Mouse (Mus musculus) right cerebral cortex, postnatal 14 days (tissue): Measurements from ENCODE around the gene Tom1.

ENCODE experiments used
- DNase-seq: peaks from one replicate; pipeline ENCODE4 v3.0.0; 2022

Gene Tom1

GRCm38 (mm10) chr8:75033511-75034243 is at the start of gene Tom1:
Gene Tom1, plus strand, starts transcription at chr8:75033705.
- DNase-seq, result peak; percentile 97

DNA sequence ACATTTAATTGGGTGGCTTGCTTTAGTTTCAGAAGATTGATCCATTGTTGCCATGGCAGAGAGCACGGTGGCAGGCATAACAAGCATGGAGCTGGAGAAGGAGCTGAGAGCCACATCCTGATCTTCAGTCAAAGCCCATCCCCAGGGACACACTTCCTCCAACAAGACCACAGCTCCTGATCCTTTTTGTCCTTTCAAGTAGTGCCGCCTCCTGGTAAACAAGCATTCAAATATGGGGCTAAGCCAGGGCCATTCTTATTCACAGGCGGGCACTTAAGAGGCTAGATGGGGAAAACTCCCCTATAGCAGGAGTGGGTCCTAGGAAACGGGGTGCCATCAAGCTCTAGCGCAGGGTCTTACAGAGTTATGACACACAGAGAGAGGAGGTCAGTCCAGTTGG is 46.1 kb upstream of the Tom1 start:
- no peak for DNase-seq

DNA sequence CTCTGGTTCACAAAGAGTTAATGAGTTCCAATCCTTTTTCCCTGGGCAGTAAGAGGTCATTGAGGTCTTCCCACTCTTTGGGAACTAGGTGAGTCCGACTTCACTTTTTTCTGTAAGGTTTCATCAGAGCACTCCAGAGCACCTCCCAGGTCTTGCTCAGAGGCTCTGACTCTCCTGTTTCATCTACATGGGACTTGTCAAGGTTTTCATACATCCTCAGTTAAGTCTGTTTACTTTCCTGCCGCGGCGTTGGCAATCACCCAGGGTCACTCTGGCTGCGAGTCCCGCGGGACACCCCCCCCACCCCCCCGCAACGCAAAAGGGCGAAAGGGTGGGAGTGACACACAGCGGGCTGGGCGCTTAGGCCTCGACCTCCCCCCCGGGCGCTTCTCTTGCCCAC is 43.5 kb upstream of the Tom1 start:
- no peak for DNase-seq

- DNase-seq, result no peak
These were observed 40.4 kb upstream of the Tom1 start, which contains the start of gene Hmgxb4 for GRCm38 (mm10) chr8:74993081-74993474. Gene Hmgxb4, plus strand, starts transcription at chr8:74993356.

DNA sequence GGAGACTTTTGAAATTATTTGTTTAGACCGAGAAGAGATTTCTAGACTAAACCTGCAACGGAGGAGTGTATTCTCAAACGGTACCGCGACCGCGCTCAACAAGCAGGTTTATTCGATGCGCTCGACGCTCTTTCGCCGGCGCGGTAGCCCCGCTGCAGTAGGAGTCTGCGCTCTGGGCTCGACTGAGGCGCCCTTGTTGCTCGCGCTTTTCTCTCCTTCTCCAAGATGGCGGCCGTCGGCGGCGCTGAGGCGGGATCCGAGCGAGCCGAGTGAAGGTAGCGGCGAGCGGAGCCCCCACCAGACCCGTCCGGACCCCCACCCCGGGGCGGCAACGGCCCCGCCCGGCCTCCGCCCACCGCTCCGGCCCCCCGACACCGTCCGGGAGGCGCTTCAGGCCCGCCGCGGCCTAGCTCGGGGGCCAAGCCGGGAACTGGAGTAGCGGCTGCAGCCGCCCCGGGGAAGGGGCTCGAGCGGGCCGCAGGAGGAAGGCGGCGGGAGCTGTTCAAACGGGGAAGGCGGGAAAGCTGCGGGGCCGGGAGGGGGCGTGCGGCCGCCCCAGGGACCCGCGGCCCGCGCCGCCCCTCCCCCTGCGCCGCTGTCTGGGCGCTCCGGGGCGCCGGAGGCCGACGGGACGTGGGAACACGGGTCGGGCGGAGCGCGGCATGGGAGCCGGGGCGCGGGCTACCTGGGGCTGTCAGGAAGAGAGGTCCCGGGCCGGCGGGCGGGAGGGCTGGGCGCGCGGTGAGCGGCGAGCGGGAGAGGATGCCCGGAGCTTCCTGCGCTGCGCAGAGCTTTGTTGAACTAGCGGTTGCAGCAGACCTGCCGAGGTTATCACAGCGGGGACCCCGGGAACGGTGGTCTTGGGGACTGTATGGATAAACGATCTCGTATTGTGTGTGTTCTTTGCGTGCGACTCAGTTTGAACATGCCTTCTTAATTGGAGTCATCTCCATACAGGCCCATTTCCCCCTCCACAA is 39.7 kb upstream of the Tom1 start:
- peak; percentile 87 for DNase-seq

GRCm38 (mm10) chr8:74994540-74994939 is 39.0 kb upstream of the Tom1 start:
- DNase-seq, result no peak

GRCm38 (mm10) chr8:75000431-75000830 is 33.1 kb upstream of the Tom1 start:
- DNase-seq, result no peak

DNA sequence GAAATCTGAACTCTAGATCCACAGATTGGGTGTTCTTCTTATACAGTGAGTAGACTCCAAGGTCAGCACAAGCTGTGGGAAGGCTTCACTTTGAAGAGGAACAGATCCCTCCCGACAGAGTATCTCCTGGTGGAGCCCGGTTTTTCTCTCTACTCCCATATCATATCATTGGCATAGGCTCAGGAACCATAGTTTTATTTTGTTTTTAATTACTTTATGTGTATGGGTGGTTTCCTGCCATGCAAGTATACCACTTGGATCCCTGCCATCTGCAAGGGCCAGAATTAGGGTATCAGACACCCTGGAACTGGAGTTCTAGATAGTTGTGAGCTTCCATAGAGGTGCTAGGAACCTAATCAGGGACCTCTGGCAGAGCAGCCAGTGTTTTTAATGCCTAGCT is 24.7 kb upstream of the Tom1 start:
- DNase-seq, result no peak

DNA sequence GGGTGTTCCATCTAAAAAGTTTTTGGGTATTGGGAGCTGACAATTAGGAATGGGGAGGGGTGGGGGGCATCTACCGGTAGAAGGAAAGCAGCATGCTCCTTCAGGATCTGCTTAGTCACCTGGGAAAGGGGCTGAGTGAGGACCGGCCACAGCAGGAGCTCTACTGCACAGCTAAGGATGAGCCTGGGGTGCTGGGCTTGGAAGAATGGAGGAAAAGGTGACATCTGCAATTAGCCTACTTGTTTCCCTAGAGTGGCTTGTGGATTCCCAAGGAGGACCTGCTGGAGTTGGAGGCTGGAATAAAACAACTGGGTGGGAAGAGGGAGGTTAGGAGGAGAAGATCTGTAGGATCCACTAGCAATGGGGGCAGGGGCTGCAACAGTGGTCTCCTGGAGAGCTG is 19.9 kb upstream of the Tom1 start:
- no peak for DNase-seq

- DNase-seq, result no peak
These were observed 19.5 kb upstream of the Tom1 start for GRCm38 (mm10) chr8:75013964-75014363.

DNA sequence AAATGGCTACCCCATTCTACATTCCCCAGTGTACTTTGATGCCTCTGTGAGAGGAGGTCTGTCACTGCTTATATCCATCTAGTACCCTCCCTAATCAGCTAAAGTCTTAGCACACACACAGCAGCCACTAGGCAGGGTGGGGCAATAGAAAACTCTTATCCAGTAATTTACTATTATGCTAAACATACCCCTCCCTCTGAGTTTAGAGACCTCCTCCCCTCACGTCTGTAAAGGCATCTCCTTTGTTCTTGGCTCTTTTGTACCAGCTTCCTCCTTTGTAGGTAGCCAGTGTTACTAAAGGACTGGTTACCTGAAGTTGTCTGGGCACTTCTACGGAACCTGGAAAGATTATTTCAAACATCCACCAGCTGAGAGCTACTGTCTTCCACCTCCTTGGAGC is 17.5 kb upstream of the Tom1 start:
- DNase-seq, result no peak

DNA sequence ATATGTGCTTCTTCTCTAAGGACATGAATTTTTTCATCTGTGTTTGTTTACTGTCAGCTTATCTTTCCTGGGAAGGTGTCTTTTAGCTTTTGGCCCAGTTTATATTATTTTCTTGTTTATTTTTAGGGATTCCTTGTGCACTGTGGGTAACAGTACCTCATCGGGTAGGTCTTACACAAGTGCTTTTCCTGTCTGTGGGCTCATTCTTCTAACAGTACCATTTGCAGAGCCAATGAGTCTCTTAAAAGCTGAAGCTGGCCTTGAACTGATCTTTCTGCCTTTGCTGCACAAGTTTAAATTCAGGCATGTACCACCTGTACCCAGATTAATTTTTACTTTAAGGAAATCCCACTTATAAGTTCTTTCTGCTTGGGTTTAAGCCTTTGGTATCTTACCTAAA is 17.1 kb upstream of the Tom1 start:
- no peak for DNase-seq

DNA sequence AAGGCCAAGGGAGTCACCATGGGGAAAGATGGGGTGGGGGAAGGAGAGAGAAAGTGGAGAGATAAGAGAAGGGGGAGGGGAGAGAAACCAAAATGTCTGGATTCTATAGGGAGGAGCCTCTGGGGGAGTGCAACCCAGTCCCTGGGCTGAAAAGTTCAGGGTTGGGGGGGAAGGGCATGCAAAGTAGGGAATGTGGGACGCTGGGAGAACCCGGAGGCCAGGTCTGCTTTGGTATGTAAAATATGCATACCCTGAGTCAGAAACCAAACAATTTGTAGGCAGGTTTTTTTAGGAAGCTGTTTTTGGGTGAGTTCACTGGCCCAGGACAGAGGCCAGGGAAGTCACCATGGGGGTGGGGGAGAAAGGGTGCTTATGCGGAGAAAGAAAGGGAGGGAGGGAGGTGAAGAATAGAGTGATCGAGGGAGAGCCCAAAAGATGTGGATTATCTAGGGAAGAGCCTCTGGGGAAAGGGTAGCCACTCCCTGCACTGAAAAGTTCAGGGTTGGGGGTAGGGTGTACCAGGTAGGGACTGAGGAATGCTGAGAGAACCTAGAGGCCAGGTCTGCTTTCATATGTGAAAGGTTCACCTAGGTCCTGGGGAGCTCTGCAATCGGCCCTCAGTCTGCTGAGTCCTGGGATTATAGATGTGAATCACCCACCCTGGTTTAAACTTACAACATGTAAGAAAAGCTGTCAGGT is 15.1 kb upstream of the Tom1 start:
- no peak for DNase-seq

GRCm38 (mm10) chr8:75023660-75024316 is 9.7 kb upstream of the Tom1 start:
- DNase-seq, result no peak

- no peak for DNase-seq
These were observed 7.7 kb upstream of the Tom1 start for GRCm38 (mm10) chr8:75025809-75026208.

DNA sequence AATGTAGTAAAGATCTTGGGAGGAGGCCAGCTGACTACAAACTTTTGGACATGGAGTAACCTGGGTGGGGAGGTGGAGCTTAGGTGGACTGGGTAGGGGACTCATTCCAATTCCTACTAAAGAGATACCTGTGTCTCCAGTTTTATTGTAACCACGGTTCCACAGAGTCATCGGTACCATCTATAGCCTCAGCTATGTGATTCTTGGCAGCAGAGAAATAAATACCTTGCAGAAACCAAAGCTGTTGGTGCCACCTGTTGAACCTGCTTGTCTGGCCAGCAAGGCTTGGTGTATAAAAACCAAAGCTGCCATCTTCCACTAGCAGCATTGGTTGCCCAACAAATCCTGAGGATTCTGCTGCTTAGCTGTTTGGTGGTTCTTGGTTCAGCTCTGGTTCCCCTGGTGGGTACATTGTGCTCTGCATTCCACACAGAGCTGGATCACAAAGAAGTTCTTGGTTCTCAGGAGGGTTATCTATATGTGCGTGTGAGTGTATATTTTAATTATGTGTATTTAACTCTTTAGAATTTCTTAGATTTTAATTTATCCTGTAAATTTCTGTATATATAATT is 3.0 kb upstream of the Tom1 start:
- no peak for DNase-seq

- no peak for DNase-seq
These were observed 544 bp upstream of the Tom1 start for GRCm38 (mm10) chr8:75032961-75033360.

DNA sequence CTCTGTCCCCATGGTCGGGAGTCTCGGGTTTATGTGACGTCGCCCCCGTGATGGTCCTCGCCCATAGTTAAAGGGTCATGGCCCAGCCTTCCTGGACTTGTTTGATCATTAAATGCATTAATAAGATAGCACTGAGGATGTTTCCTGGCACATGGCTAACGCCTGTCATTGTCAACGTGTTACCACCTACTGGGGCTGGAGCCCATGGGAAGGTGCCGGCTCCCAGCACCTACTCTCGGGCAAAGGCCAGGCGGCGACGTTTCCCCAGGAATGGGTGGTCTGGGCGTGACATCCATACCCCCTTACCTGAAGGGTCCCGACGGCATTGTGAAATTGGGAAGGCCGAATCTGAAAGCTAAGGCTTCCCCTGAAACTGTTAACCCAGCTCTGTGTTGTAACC is 780 bp downstream of the Tom1 start:
- no peak for DNase-seq

- DNase-seq, result no peak
These were observed 2.1 kb downstream of the Tom1 start for GRCm38 (mm10) chr8:75035640-75036039.

DNA sequence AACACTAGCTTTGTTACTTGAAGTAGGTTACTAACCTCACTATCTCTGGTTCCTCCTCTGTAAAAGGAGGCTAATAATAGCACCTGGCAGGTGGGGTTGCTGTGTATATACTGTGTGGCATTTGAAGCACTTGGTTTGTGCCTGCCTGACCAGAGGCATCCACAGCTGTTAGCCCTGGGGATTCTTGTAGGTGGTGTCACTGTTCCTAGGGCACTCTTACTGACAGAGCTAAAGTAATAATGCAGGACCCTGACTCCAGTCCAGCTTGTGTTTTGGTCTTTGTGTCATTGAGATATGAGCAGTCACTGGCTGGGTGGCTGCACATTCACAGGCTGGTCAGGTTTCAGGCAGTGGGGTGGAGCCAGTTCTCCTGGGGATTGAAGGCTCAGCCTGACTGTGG is 5.0 kb downstream of the Tom1 start:
- no peak for DNase-seq

DNA sequence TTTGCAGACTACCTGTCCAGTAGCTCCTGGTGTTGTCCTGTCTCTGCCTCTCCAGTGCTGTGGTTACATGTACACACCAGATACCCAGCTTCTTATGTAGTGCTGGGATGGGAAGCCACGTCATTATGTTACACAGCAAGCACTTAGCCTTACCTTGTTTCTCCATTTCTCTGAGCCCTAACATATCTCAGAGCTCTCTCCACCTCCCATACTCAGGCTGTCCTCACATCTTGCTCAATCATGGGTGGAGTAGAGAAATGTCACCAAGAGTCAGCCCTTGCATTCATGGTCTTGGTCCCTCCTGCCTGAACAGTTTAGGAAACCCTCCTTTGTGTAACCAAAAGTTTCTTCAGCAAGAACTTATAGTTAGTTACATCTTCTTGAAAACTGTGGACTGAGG is 6.2 kb downstream of the Tom1 start:
- no peak for DNase-seq

DNA sequence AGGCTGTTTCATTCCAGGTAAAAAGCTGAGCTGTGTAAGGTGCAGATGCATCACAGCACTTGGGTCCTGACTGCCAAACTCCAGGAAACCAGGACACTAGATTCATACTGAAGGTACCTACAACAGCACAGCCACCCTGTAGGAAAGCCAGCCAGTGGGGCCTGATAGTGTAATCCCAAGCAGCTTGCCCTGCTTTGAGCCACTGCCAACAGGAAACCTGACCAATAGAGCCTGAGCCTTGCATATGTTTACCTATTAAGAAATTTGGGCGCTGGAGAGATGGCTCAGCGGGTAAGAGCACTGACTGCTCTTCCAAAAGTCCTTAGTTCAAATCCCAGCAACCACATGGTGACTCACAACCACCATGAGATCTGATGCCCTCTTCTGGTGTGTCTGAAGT is 8.7 kb downstream of the Tom1 start:
- no peak for DNase-seq

DNA sequence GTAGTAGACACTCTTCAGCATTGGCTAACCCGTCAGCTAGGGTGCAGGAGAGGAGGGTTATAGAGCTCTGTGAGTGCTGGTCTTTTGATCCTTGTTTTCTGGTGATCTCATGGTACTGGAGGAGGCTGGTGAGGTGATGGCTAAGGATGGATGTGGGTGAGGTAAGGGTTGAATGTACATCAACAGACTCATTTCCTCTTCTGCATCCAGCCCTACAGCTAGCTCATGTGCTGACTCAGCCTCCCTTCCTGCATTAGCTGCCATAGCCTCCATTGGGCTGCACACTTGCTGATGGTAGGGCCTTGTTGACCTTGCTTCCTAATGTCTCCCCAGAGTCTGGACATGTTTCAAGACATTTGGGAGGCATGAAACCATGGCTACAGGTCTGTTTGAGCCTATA is 9.5 kb downstream of the Tom1 start:
- no peak for DNase-seq
